Mouse (Mus musculus): ENCODE measurements around the gene Emc8.

DNA sequence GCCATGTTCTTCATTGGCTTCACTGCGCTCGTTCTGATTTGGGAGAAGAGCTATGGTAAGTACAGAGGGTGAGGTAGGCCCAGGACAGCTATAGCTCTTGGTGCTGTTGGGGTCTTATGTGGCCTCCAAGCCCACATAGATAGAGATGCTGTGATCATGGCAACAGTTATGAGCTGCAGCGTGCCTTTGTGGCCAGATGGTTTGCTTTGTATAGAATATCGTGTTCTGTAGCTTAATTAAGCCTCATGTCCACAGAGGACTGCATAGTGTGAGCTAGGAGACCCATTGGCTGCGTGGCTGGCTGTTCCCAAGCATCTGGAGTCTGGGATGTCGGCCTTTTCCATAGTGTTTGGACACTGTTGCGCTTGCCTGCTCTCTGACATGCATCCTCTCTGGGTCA, 4.9 kb upstream of the Emc8 start:
- TF ChIP-seq CTCF (IDR thresholded peaks at IDR 0.05; ENCODE audit: extremely low read depth, insufficient read length, insufficient replicate concordance, low read depth, low read length), result no peak
- TF ChIP-seq POLR2A (IDR thresholded peaks at IDR 0.05; ENCODE audit: low read depth, low read length), result no peak

All from small intestine, adult 2 months (tissue).